30 mouse cellular contexts compared by ENCODE assay signal in the genomic region with DNA sequence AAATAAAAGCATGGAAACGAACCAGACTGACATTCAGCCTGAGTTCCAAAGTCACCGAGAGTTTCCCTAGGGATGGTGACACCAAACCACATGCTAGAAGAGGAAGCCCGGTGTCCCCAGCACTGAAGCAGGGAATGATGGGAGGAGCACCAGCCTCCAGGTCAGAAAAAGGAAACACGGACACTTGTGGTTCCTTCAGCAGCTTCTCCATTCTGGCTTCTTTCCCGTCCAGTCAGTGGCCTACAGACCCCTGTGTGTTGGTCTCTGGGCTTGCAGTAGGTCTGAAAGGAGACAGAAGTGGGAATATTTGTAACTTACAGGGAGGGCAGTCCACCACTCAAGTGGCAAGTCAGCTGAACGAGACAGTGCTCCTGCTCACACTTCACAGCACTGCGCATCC. TPM values are rescaled to one million over a fixed set of nuclear protein-coding genes. Genes with fewer than 3 reads are reported as not detected.
DNase-seq lines count a peak whose midpoint lies in the region; ATAC-seq and TF ChIP-seq lines count a peak whose summit lies in the region.
"Had no signal": no experiment of that assay in that cellular context is flagged by ENCODE, and none has a peak within 500 bp of the region (broad histone marks: within the 10 kb centered on the region; RNA-seq: fewer than 3 reads in every experiment).

No protein-coding gene starts in this region.

- intact Hi-C loops in gastrocnemius, postnatal 14 days (cut with DNase I; ENCODE audit: low total_unique reads), result loop anchor here (10.0 kb wide), 1 partner anchor 346 kb away; no protein-coding TSS in a partner anchor

- H3K27ac ChIP-seq in liver, embryonic 12.5 days, result no peak overlapping the region
- H3K27ac ChIP-seq in bone marrow macrophage, adult 2 months (ENCODE audit: insufficient read depth, low read depth, low read length), result peak overlapping the region; percentile 63
- H3K27ac ChIP-seq in macrophage, result peak overlapping the region; percentile 24; the same call in 1 of the 2 replicates
- H3K27ac ChIP-seq: embryonic facial prominence, embryonic 13.5 days; forebrain, embryonic 10.5 days; hindbrain, embryonic 10.5 days; hindbrain, embryonic 15.5 days; midbrain, embryonic 10.5 days; neural tube, embryonic 12.5 days had no signal

- no peaks in the 10 kb centered on the region for H3K36me3 ChIP-seq in liver, embryonic 12.5 days
- no peaks in the 10 kb centered on the region for H3K36me3 ChIP-seq in macrophage (ENCODE audit: inconsistent target)
- H3K36me3 ChIP-seq: embryonic facial prominence, embryonic 13.5 days; forebrain, embryonic 10.5 days; hindbrain, embryonic 10.5 days; hindbrain, embryonic 15.5 days; midbrain, embryonic 10.5 days; neural tube, embryonic 12.5 days had no signal

- H3K9me3 ChIP-seq in liver, embryonic 12.5 days (replicated peaks), result no peaks in the 10 kb centered on the region
- H3K9me3 ChIP-seq: embryonic facial prominence, embryonic 13.5 days; forebrain, embryonic 10.5 days; G1E; hindbrain, embryonic 10.5 days; hindbrain, embryonic 15.5 days; midbrain, embryonic 10.5 days; neural tube, embryonic 12.5 days had no signal

- WGBS in liver, embryonic 12.5 days (ENCODE audit: insufficient replicate concordance), result 39% methylated on average over 7 of the region's 7 CpGs
- 26% methylated on average over 7 of the region's 7 CpGs for WGBS in macrophage (ENCODE audit: missing documents)

- H3K9ac ChIP-seq in liver, embryonic 12.5 days, result no peak overlapping the region
- H3K9ac ChIP-seq: embryonic facial prominence, embryonic 13.5 days; forebrain, postnatal 0 days; hindbrain, embryonic 15.5 days; neural tube, embryonic 12.5 days had no signal

- no peak for ATAC-seq in liver, embryonic 12.5 days
- ATAC-seq in activated CD4-positive, CD25-positive, alpha-beta regulatory T cell, adult 4 months, result no peak
- ATAC-seq: forebrain, postnatal 0 days; lung, postnatal 0 days; midbrain, embryonic 16.5 days; Patski had no signal

- H3K27me3 ChIP-seq in liver, embryonic 12.5 days (replicated peaks), result peaks cover 13% of the 10 kb centered on the region
- H3K27me3 ChIP-seq: embryonic facial prominence, embryonic 13.5 days; hindbrain, embryonic 15.5 days; neural tube, embryonic 12.5 days; Patski had no signal

- no peak overlapping the region for H3K4me2 ChIP-seq in liver, embryonic 12.5 days
- H3K4me2 ChIP-seq: embryonic facial prominence, embryonic 13.5 days; hindbrain, embryonic 15.5 days; neural tube, embryonic 12.5 days had no signal

- H3K4me1 ChIP-seq in liver, embryonic 12.5 days, result peaks cover 5% of the 10 kb centered on the region
- H3K4me1 ChIP-seq in bone marrow macrophage, adult 2 months (ENCODE audit: control insufficient read depth, insufficient read depth, low read length), result peaks cover 33% of the 10 kb centered on the region
- H3K4me1 ChIP-seq: hindbrain, embryonic 15.5 days; midbrain, embryonic 10.5 days; neural tube, embryonic 12.5 days had no signal

- no peak overlapping the region for H3K4me3 ChIP-seq in liver, embryonic 12.5 days
- no peak overlapping the region for H3K4me3 ChIP-seq in bone marrow macrophage, adult 2 months (ENCODE audit: insufficient read depth, low read length)
- H3K4me3 ChIP-seq in macrophage (ENCODE audit: inconsistent target), result no peak overlapping the region
- H3K4me3 ChIP-seq: embryonic facial prominence, embryonic 13.5 days; forebrain, embryonic 10.5 days; hindbrain, embryonic 10.5 days; hindbrain, embryonic 15.5 days; midbrain, embryonic 10.5 days; neural tube, embryonic 12.5 days had no signal

- no peaks in the 10 kb centered on the region for H3K79me2 ChIP-seq in macrophage (ENCODE audit: inconsistent target)

- TF ChIP-seq POLR2A in bone marrow macrophage, adult 2 months (IDR thresholded peaks at IDR 0.05; ENCODE audit: borderline replicate concordance, low read depth, low read length), result no peak

- no peak for TF ChIP-seq CTCF in bone marrow macrophage, adult 2 months (IDR thresholded peaks at IDR 0.05; ENCODE audit: low read depth, low read length)

- peak; percentile 2 for DNase-seq in gastrocnemius, postnatal 14 days
- no peak for DNase-seq in gastrocnemius, adult 8-10 months (ENCODE audit: low spot score in 2 of 2)
- peak; percentile 2 for DNase-seq in liver
- no peak for DNase-seq in kidney, adult 18-20 months
- DNase-seq: adrenal gland, postnatal 25 days; cerebellum, adult 18-20 months; cerebellum, postnatal 10 days; forebrain, postnatal 0 days; gastrocnemius, postnatal 10 days; heart, postnatal 14 days; kidney, adult 9 months; kidney, postnatal 10 days; layer of hippocampus, postnatal 36 days; left cerebral cortex, postnatal 4 days; lung, adult 18-20 months; thymus, adult 18-20 months had no signal

RNA-seq across cellular contexts. Expression of a gene that starts 59.4 kb away (rescaled TPM):
- total RNA-seq in gastrocnemius, postnatal 14 days (2021), result 1 to 10 TPM; 5.4 to 6.1 TPM
- total RNA-seq in gastrocnemius, adult 8-10 months (2022), result 1 to 10 TPM in 2 of 4 experiments, under 1 TPM in 2; 0.77 to 4.1 (median 1.3) TPM
- polyA plus RNA-seq in liver, embryonic 12.5 days (2016; fragmentation: Nextera tagmentation; extraction: Ambion mirVana), result 57.7 and 58.1 TPM in 2 replicates
- polyA plus RNA-seq in bone marrow macrophage, adult 2 months (2012; ENCODE audit: insufficient read depth, insufficient read length, missing spikeins), result 731 and 826 TPM in 2 replicates
- total RNA-seq in macrophage (2018; cell fraction: chromatin; rRNA removed), result 100 to 1,000 TPM in 5 of 26 experiments, 10 to 100 TPM in 21; 21.3 to 162 (median 50.2) TPM
- 100 to 1,000 TPM; 149 to 501 (median 221) TPM for total RNA-seq in macrophage (2018; cell fraction: cytosol; rRNA removed)
- total RNA-seq in macrophage (2018; cell fraction: nucleus; rRNA removed), result 100 to 1,000 TPM in 3 of 26 experiments, 10 to 100 TPM in 23; 24.5 to 128 (median 54.6) TPM
- 269 to 404 TPM (median 315 TPM) in 3 replicates for polyA plus RNA-seq in macrophage (2018)
- polyA plus RNA-seq in activated CD4-positive, CD25-positive, alpha-beta regulatory T cell, adult 4 months (2017; shearing (Covaris generic)), result 100 to 1,000 TPM; 294 to 357 TPM

Comparison
In these comparisons a context has a peak if more than half of its experiments do, and no peak if none do; other contexts are left out.
1. DNase-seq: peak in gastrocnemius, postnatal 14 days (single experiment) and liver (single experiment); none in gastrocnemius, adult 8-10 months (0 of 2) and kidney, adult 18-20 months (single experiment).